Mouse (Mus musculus) brain, embryonic 14.5 days (tissue): ENCODE data around the gene Me3. TPM values are rescaled to one million over a fixed set of nuclear protein-coding genes. Genes with fewer than 3 reads are reported as not detected.

ENCODE experiments used
- DNase-seq: peaks from one replicate; pipeline ENCODE4 v3.0.0-alpha.2; 2011; ENCODE audit warnings: low read depth
- CTCF ChIP-seq: fragments of 200-500 bp; IDR thresholded peaks from 2 replicates; pipeline ENCODE4 v1.5.1; 2012; ENCODE audit warnings: inconsistent platforms, mild to moderate bottlenecking, moderate library complexity, borderline replicate concordance; ENCODE audit not compliant: insufficient read depth, insufficient read length; ENCODE audit errors: extremely low read depth
- POLR2A ChIP-seq: fragments of 200-500 bp; IDR thresholded peaks from 2 replicates; pipeline ENCODE4 v1.6.1; 2012; ENCODE audit warnings: mild to moderate bottlenecking, inconsistent platforms, borderline replicate concordance; ENCODE audit not compliant: poor library complexity, insufficient read depth, insufficient read length, severe bottlenecking; ENCODE audit errors: extremely low read depth
- polyA plus RNA-seq: library from polyadenylated mRNA; depleted of rRNA; stranded (reverse); fragments of >200 nt; gene quantifications from 2 replicates; pipeline ENCODE4 v1.2.3, GENCODE M21; 2012

The Me3 gene
- polyA plus RNA-seq, 1 experiment, result 3.7 TPM

DNA sequence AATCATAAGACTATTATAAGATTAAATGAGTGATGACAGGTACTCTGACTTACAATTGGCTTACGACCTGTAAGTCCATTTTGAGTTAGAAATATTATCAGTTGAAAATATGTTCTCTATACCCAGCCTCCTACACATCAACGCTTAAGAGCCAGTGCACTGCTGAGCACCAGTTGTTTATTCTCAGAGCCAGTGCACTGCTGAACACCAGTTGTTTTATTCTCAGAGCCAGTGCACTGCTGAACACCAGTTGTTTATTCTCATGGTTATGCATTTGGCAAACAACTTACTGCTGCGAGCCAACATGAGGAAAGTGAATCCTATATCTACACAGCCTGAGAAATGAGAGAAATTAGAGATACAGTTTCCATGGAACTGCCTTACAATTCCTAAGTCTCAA, 2.3 kb upstream of the Me3 start:
- DNase-seq, result no peak
- TF ChIP-seq POLR2A (no peak), CTCF (no peak)

DNA sequence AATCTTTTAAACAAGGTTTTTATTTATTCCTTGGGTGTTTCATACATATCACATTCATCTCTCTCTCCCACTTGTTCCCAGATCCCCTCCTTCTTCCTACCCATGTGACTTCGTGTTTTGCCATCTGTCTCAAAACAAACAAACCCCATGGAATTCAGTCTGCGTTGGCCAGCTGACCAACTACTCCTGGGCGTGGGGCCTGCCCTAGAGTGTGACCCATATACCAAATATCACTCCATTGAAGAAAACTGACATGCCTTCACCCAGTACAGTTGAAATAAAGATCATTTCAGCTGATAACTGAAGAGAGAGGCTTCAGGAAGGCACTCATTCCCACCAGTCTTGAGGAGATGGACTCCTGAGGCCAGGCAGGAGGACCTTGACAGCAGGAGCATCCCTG, 1.4 kb upstream of the Me3 start:
- no peak for TF ChIP-seq CTCF
- TF ChIP-seq POLR2A, result no peak
- no peak for DNase-seq

- TF ChIP-seq CTCF, result no peak
- TF ChIP-seq POLR2A, result no peak
Measured at GRCm38 (mm10) chr7:89640533-89640932, 8.3 kb downstream of the Me3 start.

GRCm38 (mm10) chr7:89640944-89641661, 8.9 kb downstream of the Me3 start:
- TF ChIP-seq CTCF (no peak), POLR2A (no peak)
- DNase-seq, result no peak

More at GRCm38 (mm10) chr7:89640533-89640932, 8.3 kb downstream of the Me3 start:
- no peak for DNase-seq

DNA sequence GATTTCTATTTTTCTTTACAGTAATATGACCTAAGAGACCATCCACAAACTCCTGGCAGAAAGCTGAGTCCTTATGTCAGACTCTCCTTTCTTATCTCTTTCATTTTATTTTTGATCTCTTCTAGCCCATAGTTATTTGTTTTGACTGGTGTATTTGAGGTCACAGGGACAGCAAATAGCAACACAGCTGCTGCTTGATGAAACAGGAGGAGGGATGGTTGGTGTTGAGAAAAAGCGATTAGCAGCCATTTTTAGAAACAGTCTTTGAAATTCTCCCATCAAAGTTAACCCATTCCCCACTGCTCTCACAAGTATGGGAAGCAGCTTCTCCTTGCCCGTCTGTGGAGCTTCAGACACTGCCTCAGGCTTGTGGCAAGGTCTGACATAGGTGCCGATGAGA, 12.8 kb downstream of the Me3 start:
- no peak for TF ChIP-seq CTCF
- no peak for TF ChIP-seq POLR2A
- DNase-seq, result peak; percentile 26

- no peak for DNase-seq
- TF ChIP-seq CTCF (no peak), POLR2A (no peak)
Measured at GRCm38 (mm10) chr7:89647864-89648263, 15.7 kb downstream of the Me3 start.

- TF ChIP-seq POLR2A (no peak), CTCF (no peak)
- no peak for DNase-seq
Measured at GRCm38 (mm10) chr7:89657183-89657582, 25.0 kb downstream of the Me3 start.

DNA sequence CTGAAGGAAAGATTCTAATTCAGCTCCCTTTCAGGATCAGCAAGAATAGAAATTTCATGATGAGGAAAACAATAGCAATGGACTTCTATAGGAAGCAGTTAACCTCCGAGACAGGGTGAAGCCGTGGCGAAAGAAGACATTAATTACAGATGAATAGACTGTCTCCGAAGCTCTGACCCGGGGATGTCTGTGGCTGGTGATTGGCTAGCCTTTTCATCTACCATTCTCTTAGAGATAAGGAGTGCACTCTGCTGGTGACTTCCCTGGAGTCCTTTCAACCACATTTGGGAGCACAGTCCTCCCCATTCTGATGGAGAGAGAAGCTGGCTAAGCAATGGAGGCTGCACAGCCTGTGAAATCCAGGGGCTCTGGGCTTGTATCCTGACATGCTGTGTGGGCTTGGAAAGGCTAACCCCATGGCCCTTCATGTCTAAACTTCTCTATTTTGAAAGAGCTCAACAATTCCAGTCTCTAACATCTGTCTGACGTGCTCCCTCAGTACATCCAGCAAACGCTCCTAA, 25.6 kb downstream of the Me3 start:
- no peak for DNase-seq
- TF ChIP-seq CTCF (no peak), POLR2A (no peak)

DNA sequence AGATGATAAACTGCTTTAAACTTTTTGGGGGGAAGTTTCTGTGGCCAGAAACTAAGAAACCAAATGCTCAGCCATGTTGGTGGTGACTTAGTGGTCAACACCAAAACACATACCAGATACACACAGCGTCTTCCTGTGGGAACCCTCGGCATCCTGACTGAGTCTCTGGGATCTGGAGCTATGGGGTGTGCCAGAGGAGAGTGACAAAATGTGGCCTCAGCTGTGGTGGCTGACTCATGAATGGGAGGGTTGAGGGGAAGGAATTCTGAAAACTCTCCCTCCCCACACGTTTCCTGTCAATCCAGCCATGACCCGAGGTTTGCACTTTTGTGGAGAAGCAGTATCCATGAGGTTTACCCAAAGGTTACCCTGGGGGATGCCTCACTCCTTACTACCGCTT, 32.0 kb downstream of the Me3 start:
- TF ChIP-seq POLR2A (no peak), CTCF (no peak)
- no peak for DNase-seq

DNA sequence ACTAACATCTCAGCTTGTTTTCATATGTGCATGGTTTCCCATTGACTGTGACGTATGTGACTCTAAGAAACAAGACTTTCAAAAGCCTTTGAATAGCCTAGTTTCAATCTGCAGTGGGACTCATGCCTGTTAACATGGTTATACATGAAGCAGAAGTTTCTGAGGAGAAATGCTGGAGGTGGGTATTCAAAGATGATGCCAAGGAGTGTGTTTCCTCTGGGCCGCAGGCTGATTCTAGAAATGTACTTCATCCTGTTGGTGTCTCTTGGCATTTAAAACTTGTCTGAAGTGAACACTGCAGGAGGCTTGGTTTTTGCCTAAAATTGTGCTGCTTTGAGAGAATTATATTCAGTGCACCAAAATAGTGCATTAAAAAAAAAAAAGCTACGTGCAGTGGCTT, 34.2 kb downstream of the Me3 start:
- no peak for TF ChIP-seq CTCF
- no peak for DNase-seq

- DNase-seq, result no peak
- TF ChIP-seq POLR2A, result no peak
Measured at GRCm38 (mm10) chr7:89667570-89667969, 35.4 kb downstream of the Me3 start.

DNA sequence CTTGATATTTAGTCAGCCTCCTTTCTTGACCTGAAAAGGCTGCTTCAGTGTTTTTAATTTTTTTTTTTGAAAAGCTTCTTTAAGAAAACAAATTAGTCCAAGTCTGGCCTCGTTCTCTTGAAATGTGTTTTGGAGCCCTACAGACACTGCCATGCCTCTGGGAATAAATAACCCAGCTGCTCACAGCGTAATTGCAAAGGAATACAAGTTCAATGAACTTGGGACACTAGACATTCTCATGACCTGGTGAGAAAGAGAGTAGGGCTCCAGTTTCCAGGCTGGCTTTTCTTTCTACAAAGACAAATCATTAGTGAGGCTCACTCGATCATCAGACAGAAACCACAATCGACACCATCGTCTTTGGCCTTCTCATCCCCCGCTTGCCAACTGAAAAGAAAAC, 37.3 kb downstream of the Me3 start:
- TF ChIP-seq CTCF, result no peak
- no peak for DNase-seq
